Mouse (Mus musculus) spleen, postnatal 10 days (tissue): ENCODE measurements at regions not wholly inside any gene's neighbourhood (a gene's known extent, or its start where the extent isn't known, plus 50 kb on each side); places are given as distances from the start of the nearest gene placed in this dataset.
A peak's percentile ranks its signal among the peaks of the same experiment; 100 is the strongest.
"Not testable (repeated sequence)": the region's sequence is repeated elsewhere in the genome, so short reads cannot be mapped to it uniquely, and the experiment has no call there.

ENCODE experiments used
- DNase-seq, 2 experiments: peaks; one replicate each; pipeline ENCODE4 v3.0.0; 2021 to 2022; ENCODE audit warnings: low spot score in 2 of 2

DNA sequence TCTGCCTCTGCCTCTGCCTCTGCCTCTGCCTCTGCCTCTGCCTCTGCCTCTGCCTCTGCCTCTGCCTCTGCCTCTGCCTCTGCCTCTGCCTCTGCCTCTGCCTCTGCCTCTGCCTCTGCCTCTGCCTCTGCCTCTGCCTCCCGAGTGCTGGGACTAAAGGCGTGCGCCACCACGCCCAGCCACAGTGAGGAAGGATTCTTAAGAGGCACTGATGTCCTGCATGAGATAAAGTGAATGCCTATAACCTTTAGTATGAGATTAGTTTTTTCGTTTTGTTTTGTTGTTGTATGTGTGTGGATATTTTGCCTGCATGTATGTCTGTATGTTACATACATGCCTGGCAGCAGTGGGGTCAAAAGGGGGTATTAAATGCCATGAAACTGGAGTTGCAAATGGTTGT lies 63.2 kb downstream of the Hlx start:
- not testable (repeated sequence) for DNase-seq

DNA sequence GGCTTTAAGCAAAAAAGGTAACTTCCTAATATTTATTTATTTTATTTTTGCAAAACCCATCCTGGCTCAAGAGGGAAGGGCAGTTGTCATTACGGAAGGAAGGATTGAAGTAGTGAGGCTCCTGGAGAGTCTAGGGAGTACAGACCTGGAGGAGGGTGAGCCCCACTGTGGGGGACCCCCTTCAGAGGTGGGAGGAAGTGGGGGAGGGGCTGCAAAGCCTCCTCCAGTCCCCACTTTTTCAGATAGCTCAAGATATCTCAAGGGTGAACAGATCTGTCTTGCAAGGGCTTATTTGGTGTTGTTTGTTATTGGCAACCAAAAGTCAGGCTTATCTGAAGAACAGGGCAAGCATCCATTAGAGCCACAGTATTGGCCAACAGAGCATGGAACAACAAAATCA lies 64.0 kb downstream of the Hlx start:
- no peak for DNase-seq

DNA sequence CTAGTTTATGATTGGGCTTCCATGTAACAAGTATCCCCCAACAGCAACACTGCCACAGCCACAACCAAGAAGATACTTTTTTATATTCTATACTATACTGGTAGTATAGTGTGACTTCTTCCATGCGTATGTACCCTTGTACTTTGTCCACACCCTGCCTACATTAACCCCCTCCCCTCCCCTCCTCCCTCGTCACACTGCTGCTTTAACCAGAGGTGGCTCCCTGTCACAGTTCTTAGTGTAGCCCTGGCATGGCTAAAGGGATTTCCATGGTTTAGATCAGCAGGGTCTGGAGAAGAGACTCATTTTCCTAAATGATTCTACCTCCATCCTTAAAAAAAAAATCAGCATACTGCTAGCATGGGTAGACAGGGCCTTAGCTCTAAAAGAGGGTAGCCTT lies 64.4 kb downstream of the Hlx start:
- DNase-seq: no peak

DNA sequence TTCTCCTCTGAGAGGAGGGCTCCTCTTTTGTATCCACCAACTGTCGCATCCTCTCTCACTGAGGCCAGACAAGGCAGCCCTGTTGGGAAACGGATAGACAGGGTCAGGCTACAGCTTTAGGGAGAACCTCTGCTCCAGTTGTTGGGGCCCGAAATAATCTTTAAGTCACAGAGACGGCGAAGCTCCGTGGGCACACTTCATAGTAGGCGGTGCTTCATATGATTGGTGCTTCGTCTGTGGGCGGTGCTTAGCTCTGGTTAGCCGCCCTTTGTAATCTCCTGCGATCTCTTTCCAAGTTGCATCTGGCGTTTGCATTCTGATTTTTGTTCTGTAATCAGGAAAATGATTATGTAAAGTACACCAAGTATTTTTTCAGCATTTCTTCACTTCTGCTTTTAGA lies 67.2 kb downstream of the Hlx start:
- peak in 1 of 2 experiments; percentile 48 for DNase-seq

DNA sequence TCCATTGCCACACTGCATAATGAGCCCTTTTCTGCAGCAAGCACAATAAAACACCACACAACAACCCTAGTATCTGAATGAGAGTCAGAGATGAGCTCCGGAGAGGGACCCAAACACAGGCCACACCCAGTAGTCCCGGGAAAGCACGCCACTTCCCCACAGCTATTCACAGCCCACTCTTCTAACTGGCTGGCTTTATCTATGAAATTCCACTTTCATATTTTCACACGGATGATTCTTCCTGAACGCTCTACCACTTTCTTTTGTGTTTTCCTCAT lies 68.4 kb downstream of the Hlx start:
- no peak for DNase-seq

DNA sequence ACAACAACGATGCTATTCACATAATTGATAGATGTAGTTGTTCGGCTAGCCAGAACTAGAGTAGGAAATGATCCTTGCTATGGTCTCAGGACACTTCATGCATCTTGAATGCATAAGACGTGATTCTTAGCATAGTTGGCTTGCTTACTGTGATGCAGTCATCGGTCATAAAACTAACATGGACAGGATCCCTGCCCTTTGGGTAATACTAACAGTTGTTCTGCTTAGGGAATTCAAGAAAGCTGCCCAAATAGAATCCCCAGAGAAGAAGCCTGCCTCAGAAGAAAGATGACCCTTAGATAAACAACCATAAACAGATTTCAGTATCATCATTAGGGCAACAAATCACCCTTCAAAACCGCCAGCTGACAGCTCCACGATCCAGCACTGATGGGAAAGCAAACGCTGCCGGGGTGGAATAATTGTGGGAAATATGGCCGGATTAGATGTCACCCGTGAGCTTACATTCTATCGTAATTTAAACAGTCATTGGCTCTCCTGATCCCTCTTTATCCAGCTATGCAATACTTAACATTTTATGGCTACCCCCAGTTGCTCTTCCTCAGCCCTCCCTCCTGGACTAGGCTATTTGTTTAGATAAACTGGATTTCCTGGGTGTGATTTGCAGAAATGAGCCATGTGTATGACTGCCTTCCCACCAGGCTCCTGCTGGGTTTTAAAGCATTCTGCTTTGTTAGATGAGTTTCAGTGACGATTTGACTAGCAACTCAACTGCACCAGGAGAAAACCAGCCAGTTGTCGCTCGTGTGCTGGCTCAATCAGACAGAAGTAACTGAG lies 68.9 kb downstream of the Hlx start:
- no peak for DNase-seq

DNA sequence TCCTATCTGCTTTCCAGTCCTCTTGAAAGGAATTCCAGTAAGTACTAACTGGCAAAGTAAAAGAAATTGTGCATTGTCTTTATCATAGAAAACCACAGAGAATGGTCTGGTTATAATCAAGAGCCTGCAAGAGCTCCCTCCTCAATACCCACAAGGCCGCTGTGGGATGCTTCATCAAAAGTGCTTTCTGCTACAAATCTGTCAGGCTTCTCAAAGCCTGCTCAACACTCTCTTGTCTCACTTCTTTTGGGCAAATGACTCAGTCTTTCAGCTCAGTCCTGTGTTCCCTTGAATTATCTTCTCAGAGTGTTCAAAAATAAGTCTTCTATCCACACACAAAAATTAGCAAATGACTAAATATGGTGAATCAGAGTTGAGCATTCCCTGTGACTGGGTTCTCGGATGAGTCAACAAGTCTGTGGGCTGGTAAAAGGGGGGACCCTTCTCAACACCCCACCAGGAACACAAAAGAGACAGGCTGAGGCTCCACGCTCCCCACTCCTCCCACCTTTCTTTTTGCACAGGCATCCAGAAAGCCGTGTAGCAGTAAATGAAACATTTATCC lies 81.8 kb downstream of the Hlx start:
- no peak for DNase-seq

DNA sequence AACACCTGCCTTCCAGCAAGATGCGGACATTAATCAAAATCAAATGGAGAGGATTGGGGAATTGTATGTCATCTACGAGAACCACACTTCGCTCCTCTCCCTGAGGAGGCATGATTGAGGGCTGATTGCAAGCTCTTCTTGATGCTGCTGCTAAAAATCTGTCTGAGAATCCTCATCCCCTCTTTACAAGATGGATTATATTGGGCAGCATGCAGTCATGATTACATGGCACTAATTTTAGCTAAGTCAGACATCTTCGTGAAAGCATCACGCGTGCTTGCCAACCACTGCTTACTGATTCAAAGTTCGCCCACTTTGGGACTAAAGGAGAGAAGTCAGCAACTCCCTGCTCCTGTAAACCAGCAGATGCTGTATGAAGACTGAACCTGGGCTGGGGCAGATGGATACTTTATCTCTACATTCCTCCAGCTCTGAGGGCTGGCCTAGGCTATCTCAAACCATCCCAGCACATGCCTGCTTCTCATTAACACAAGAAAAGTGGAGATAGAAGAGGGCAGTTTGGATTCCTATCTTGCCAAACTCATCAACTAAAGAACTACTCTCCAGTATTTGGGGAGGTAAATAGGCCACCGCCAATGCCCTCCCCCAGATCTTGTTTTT lies 84.4 kb downstream of the Hlx start:
- peak in 1 of 2 experiments; percentile 41 for DNase-seq

DNA sequence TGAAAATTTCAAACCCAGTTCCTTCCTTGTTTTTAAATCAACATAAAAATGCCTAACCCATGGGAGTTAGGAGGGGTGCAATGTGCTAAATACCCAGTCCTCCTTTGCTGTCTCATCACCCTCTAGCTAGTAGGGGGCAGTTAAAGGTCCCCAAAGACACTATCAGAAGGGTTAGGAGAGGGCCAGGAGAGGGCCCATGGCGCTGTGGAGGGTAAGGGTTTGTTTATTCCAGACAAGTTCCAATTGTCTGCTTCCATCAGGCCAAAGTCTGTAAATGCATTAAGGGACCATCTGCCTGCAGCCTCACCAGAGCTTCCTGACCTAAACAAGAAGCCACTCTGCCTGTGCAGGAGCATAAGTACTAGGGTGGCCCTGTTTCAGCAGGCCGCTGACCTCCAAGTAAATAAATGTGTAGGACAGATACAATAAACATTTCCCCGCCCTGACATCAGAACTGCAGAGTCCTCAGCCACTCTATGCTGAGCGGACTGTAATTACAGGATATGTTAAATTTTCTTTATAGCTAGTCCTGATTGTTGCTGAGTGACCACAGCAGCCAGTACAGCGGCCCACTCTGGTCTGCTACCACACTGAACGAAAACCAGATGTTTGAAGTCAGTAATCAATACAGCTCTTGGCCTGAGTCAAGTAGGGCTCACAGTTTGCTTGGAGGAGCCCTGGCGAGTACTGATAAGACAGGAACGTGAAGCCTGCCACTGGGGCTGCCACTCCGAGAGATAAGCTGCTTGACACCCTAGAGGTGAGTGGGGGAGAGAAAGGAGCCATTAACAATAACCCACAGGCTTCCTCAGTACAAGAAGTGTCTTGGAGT lies 87.4 kb downstream of the Hlx start:
- peak; percentile 63 to 75 for DNase-seq

DNA sequence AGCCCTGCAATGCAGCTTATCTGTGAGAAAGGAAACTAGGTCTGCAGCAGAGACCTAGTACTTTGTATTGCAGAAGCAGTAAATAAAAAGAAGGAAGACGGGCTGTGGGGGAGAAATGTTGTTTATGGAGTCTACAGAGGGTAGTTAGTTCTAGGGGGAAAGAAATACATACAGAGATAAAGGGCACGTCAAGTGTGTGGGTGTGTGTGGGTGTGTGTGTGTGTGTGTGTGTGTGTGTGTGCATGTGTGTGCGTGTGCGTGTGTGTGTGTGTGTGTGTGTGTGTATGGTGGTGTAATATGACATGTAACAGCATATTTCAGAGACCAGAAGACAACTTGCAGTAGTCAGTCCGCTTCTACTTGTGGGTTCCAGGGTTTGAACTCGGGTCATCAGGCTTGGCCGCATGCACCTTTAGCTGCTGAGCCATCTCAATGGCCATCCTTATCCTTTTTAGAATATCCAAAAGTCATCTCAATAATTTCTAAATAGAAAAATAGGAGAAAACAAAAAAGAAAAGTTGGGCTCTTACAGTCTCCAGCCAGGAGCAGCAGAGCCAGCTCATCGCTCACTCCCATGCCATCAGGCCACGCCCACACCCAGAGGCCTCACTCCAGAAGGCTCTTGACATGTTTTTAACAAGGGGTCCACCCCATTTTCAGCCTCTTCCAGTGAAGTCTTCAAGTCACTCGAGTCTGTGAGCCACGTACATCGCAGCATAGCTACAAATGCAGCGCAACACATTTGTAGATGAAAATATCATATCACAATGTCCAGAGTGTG lies 101.5 kb downstream of the Hlx start:
- DNase-seq: no peak

DNA sequence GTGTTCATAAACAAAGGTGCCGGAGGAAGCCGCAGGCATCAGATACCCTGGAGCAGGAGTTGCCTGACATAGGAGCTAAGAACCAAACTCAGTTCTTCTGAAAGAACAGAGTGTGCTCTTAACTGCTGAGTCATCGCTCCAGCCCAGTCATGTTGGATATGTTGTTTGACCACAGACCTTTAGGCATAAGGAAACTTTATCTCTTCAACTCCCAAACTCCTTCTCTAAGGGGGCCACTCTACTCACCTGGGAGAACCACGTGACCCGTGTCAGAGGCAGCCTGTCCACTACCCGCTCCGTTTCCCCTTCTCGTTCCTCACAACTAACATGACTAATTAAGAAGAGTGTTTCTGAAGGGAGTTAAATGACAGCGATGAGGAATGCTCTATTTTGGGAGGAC lies 103.2 kb downstream of the Hlx start:
- peak in 1 of 2 experiments; percentile 36 for DNase-seq

DNA sequence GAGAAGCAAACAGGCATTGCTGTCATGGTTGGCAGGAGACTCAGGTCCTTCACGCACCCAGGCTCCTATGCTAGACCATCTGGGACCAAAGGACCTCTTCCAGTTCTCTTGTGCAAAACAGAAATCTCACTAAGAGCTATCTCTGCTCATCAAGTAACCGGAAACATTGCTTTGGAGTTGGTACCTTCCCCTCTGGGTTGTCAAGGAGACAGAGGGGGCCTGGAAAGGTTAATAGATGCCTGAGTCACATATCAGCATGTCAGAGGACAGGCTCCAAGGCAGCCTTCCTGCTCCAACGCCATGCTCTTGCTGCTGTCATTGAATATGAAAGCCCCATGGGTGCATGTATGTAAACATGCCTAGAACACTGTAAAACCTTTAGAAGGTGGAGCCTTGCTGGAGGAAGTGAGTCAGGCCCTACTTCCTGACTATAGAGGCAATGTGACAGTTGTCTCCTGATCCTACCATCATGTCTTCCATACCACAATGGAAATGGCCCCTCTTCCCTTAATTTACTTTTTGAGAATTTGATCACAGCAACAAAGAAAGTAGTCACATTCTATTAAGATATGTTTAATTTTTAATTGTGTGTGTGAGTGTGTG lies 103.8 kb downstream of the Hlx start:
- no peak for DNase-seq

DNA sequence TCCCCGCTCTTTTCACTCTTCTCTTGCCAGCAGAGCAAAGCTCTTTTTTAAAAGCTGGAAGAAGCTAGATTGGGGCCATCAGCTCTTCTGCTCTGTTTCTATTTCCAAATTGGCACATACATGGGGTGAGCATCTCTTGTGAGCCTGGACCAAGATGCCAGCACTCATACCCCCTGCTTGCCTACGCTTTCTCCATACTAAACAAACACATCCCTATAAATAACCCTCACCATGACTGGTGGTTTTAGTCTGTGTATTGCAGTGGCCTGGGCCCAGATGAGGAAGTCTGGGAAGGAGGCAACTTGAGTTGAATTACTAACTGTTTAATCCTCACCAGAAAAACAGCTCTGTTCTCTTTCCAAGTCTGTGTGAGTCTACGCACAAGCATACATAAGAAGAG lies 110.0 kb downstream of the Hlx start:
- no peak for DNase-seq

DNA sequence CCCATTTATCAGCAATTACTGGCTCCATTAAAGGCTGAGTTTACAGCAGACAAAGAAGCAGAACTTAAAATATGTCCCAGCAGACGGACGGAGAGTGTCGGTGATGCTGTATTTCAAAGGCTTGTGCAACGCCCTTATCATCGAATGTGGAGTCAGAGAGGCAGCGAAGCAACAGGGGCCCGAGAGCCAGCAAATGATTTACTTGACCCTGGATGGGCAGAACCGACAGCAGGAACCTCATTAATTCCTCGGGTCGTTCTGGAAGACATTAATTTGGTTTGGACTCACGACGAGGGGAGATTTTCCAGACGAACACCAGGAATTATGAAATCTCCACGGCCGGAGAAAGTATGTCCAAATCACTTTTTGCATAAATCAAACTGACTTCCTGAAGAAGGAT lies 110.5 kb downstream of the Hlx start:
- DNase-seq: no peak

DNA sequence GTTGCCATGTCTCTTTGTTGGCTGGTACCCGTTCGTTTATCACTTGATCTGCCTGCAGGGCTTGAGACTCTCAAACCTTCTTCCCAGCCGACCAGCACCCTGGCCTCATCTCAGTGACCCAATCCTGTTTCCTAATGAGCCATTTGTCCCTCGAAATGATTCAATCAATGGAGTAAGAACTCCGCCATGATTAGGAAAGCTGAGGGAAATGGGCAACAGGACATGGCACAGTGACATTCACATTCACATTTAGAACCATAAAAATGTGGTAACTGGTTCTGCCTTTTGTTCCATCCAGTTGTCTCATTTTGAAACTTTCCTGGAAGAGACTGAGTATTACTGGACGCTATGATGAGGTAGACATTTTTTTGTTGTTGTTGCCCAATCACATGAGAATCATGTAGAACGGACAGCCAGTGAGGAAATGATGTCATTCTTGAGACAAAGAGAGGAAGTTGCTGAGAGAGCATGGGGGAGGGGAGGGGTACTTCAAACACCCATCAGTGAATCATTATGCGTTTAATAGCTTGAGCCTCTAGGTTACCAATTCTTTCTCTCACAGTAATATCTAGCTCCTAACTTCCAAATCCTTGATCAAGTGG lies 114.5 kb downstream of the Hlx start:
- no peak for DNase-seq

DNA sequence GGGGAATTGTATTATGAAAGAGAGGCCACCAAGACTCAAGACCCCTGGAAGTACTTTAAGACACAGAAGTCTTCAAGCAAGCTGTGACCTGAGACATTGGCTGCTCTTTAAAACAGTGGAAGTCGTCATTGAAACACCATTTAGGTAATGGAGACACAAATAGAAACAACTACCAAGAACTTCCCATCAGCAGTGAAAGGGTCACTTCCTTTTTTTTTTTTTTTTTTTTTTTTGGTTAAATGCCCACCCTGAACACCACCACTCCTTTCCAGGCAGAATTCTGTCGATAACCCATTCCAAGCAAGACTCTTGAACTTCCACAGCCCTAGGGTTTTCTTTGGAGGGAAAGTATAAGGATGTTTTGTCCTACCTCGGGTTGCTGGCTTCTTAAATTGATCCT lies 116.4 kb downstream of the Hlx start:
- no peak for DNase-seq

DNA sequence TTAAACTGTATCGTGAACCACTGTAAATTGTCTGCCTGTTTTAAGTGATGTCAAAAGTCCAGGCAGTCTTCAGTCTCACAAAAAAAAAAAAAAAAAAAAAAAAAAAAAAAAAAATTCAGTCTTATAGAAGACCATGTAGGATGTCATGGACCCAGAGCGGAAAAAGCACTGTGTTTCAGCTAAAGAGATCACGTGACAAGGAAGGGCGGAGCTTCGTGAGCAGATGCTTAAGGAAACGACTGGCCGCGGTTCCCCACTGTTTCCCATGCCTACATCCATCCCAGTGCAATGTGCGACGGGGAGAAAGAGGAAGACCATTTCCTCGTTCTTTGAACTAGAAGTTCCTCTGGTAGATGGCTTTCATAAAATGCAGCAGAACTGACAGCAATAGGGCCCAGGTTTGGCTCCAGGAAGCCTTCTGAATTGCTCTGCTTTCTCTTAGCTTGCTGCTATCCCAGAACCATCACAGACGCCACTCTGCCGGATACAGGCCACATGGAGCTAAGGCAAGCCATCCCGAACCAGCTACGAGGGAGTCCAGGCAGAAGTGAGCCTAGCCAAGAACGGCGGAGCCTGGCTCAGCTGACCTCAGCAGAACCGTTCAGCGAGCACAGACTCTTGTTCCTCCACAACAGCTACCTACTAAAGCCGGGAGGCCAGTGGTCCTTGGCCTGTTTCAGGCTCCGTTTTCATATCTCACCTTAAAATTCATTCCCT lies 117.6 kb downstream of the Hlx start:
- peak in 1 of 2 experiments; percentile 46 for DNase-seq

DNA sequence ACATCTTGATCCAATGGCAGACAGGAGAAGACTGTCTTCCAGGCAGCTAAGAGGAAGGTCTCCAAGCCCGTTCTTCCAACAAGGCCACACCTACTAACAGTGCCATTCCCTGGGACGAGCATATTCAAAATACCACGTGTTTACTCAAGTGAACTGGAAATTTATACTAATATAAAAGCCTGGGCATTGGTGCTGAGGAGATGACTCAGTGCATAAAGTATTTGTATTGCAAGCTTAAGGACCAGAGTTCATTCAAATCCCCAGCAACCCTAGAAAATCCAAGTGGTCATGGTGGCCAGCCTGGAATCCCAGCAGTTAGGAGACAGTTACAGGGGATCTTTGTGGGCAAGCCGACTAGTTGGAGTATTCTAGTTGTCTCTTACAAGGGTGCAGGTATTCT lies 119.5 kb downstream of the Hlx start:
- DNase-seq: no peak

DNA sequence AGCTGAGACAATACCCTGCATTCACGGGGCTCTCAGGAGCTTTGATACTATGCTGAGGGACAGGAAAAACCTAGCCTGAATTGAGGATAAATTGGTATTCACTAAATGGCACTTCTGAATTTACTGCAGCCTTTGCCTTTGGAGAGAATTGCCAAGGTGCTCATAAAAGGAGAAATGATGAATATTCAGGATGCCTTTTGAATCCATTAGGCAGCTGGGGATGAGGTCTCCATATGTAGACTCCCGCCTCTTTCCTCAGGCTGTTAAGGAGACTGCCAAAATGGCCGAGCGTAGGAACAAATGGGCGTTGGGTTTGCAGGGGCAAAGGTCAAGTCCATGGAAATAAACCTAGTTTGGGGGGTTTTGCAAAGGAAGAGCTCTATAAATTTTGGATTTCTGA lies 123.5 kb downstream of the Hlx start:
- no peak for DNase-seq

DNA sequence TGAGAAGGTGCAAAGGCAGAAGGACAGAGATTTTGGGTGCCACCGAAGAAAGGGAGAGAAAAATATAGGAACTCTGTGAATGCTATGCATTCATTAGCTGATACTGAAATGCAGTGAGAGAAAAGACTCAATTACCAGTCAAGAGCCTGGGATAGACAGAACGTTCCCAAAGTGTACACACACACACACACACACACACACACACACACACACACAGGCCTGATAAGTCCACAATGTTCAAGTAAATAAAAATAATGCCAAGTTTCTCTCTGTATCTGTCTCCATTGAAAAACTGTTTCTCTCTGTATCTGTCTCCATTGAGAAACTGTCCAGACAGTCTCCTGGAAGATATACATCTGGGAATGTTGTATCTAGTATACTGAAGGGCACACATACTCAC lies 124.1 kb downstream of the Hlx start:
- no peak for DNase-seq
